Mouse (Mus musculus) thymus, postnatal 25 days (tissue): ENCODE results near the gene Ackr4.

Source experiments
- DNase-seq: peaks from one replicate; pipeline ENCODE4 v3.0.0; 2022

Ackr4 gene

DNA sequence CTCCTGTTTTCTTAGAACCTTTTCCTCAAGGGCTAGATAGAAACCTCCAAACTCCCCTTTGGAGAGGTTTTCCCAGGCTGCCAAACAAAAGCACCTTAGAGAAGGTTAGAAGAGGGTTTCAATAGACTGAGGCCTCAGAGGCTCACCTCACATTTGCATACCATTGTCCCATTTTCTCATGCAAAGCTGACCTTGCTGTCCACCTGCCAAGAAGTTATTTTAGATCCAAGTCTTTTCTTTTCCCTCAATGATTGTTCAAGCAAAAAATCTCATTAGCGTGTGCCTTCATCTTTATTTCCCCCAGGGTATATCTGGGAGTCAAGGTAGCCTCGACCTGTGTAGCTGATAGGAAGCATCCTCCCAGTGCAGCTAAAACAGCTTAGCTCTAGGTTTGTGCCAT, 23.8 kb downstream of the Ackr4 start:
- DNase-seq, result no peak

DNA sequence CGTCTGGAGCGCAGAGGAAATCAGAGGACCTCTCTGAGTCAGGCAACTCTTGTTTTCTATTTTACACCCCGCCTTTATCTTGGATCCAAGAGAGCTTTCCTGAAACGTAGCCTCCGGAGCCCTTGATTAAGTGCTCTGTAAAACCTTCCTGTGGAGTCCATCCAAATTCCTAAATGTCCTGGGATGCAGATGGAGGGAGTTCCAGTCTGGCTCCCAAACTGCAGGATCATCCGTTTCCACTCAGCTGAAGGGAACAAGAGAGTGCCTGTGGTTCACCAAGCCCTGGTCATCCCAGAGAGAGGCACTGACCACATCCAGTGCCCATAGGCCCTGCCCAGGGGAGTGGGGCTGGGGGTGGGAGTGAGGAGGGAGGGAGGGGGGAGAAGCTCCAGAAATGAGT, 24.4 kb downstream of the Ackr4 start:
- DNase-seq, result no peak

DNA sequence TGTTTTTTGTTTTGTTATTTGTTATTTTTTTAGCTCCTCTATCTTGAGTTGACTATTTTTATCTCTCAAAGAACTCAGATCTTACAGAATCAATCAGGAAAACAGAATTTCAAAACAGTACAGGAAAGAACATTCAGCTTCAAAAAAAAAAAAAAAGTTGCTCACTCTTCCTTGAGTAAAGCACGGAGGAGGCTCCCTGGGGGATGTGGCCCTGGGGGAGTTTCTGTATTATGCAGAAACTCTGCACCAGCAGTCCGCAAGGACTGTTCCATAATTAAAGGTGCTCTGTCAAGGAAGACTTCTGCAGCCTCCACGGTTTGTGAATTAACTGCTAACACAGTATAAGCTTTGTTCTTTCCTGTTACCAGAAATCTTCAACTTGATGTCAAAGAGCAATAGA, 25.3 kb downstream of the Ackr4 start:
- DNase-seq, result no peak

DNA sequence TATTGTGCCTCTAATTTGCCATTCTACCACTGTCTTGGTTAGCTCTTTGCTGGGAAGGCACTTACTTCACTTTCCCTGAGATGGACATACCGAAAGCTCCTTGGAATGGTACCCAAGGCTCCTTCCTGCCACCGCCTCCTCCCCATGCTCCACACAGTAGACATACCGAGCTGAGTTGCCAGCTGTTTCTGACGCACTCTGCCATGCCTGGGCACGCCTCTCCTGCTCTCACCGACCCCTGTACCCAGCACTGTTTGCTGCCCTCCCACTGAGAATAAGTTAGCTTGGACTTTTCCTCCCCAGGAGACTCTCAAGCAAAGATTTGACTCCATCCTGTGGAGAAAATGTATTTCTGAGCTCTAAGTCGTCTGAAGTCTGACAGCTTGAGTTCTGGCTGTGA, 25.9 kb downstream of the Ackr4 start:
- DNase-seq, result no peak

DNA sequence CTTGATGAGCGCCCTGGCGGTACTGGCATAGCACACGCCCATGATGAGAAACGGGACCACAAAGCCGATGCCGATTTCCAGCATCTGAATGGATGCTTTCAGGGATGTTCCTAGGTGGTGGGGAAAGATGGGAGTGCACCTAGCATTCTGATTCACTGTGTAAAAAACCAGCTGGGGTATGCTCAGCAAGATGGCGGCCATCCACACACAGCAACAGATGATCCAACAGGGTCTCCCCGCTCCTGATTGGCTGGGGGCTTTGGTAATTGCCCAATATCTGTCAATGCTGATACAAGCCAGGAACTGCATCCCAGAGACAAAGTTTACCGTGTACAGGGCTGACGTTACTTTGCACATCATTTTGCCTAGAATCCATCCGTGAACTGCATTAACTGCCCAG, 27.7 kb downstream of the Ackr4 start:
- peak; percentile 2 for DNase-seq

DNA sequence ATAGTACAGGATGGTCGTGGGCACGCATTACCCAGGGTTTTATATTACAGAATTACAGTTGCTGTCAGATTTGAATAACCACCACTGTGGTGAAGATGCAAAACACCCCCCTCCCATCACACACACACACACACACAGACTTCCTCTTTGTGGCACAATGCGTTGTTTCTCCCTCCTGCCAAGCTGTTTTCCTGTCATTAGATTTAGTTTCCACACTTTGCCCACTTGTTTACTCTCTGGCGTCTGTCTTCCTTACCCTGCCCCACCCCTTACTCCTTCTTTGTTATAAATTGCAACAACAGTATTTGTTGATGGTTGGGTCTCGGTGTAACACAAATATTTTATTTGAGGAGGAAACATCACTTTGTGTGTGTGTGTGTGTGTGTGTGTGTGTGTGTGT, 28.5 kb downstream of the Ackr4 start:
- DNase-seq, result no peak

DNA sequence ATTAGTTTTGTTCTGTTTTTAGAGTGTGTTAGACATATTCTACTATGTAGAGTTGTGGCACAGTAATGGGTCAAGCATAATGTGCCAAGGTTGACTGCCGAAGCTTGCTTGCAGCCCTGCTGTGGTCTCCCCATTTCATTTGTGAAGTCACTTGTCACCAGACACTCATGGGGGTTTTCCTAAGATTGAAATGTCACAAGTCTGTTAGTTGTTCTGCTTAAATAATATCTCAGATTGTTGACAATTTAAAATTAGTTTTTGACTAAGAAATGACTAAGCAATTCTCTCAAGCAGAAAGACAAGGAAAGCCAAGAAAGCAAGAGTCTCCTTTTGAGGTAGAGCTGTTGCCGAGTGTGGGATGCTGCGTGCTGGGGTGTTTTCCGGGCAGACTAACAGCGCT, 33.8 kb downstream of the Ackr4 start:
- no peak for DNase-seq

DNA sequence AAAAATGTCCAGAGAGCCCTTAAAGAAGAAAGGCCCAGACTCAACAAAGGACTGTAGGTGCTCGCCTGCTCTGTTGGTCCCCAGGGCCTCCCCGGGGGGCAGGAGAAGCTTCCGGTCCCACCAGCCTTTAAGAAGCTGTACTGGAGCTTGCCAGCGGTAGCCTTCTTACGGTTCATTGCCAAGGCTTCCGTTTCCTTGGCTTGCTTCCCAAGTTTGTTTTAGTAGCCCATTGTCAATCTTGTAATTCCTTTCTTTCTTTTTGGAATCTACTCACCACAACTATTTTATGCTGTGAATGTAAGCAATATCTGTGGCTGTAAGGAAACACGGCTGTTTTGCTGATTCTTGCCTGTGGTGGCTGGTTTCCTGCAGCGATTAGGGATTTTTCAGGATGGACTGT, 38.2 kb downstream of the Ackr4 start:
- no peak for DNase-seq

DNA sequence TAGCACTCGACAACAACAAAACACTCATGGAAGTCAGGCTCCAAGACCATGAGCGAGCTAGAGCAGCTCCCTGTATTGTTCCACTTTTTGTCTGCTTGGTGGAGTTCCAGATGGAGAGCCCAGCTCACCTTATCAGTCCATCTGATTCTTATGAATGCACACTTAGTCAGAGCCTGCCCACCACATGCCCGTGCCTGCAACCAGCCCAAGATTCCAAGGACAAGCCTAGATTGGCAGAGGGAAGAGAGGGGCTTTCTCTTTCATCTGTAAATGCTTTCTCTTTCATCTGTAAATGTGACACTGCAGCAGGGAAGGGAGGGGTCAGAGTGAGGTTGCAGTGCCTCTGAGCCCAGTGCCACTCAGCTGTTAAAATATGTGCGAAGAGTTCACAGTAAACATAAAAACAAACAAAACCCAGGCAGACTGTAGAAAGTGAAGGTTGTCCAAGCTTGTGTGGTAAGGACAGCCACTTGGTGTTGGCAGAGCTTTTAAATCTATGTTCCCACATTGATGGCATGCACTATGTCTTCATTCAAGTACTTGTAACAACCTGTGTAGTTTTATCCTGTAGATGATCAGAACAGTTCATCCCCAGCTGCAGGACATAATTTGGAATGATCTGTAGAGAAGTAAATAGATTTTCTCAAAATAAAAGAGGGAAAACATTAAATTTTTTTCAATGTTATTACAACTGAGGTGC, 40.9 kb downstream of the Ackr4 start:
- DNase-seq, result no peak

DNA sequence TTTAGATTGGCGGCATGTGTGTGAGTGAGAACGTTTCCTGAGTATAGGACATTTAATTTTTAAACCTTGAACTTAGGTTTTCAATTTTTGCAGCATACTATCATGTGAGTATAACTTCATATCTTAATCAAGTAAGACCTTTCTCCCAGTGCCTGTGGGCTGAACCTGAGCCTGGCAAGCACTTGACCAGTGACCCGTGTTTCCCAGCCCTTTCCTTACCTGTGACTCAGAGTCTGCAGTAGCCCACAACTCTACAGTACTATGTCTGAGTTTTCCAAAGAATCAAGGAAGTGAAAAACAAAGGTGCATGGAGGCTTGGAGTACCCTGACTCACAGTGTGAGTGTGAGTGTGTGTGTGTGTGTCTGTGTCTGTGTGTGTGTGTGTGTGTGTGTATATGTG, 46.7 kb downstream of the Ackr4 start:
- no peak for DNase-seq

DNA sequence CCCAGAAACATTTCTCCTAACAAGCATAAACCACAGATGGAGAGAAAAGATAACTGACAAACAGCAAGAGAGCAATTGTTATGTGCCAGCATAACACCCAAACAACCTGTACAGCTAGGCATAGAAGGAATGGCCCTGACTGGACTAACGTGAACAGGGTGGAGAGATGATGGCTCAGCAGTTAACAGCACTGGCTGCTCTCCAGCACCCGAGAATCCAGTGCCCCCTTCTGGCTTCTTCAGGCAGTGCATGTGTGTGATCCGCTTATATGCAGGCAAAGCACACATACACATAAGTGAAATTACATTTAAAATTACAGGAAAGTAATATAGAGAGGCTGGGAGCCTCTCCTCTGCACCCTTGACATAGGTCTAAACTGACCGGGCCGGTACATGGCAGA, 47.4 kb downstream of the Ackr4 start:
- peak; percentile 55 for DNase-seq

DNA sequence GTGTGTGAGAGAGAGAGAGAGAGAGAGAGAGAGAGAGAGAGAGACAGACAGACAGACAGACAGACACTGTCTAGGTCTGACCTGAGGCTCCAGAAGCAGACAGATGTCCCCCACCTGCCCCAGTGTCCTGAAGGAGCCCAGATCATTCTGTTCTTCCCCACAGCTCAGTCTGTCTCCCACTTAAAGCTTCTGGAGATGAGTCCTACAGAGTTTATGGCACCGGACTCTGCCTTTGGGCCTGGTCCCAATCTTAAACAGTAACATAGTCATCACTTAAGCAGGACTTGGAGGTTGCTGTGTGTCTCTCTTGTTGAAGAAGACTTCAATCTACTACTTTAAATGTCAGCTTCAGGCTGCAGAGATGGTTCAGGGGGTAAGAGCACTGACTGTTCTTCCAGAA, 48.0 kb downstream of the Ackr4 start:
- no peak for DNase-seq

DNA sequence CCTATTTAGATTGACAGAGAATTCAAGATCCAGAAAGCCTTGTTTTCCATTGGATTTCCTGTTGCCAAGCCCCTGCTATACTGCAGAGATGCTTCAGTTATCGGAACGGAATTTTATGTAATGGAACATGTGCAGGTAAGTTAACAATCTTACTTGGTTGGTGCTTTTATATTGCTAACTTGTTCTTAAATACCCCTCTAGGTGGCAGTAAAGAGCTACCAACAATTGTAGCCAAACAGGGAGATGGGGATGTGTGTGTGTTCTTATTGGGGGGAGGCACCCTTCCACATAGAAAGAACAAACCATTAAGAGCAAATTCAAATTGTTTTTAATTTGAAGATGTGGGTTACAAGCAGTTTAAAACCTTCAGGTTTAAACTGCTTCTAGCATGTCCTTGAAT, 50.9 kb downstream of the Ackr4 start:
- DNase-seq, result no peak

DNA sequence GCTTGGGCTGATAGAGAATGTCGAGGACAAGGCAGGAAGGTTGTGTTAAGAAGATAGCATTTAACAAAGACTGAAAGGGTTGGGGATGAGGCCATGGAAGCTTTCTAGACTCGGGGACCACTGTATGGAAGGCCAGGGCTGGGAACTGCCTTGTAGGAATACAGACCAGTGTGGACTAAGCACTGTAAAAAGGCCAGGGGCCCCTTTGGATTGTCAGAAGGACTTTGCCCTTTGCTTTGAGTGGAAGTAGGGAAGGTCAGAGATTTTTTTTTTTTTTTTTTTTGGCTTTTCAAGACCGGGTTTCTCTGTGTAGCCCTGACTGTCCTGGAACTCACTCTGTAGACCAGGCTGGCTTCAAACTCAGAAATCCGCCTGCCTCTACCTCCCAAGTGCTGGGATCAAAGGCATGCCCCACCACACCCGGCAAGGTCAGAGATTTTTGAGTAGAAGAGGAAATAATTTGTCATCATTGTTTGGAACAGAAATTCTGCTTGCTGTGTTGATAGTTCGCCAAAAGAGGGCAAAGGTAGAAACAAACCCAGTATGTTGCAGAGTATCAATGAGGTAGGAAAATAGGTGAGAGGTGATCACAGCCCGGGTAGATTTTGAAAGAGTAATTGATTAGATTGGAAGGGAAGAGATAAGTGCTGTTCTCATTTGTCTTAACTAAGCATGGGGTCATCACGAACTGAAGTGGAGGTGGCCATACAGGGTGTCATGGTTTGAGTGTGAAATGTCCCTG, 55.7 kb downstream of the Ackr4 start:
- no peak for DNase-seq

DNA sequence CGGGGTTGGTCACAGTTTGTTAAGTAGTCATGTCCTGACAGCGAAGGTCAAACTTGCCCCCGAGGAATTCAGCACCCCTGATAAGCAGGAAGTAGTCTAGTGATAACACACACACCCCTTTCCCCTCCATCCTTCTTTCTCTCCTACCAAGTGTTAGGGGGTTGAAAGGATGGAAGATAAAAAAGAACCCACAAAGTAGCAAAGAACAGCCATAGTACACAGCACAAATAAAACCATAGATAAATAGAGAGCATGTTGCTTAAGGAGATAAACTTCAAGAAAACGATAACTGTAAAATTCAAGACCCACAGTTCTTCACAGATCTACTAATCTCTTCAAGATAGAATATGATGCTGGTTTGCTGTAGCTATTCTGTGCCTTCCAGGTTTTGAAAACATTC, 56.5 kb downstream of the Ackr4 start:
- DNase-seq, result no peak

DNA sequence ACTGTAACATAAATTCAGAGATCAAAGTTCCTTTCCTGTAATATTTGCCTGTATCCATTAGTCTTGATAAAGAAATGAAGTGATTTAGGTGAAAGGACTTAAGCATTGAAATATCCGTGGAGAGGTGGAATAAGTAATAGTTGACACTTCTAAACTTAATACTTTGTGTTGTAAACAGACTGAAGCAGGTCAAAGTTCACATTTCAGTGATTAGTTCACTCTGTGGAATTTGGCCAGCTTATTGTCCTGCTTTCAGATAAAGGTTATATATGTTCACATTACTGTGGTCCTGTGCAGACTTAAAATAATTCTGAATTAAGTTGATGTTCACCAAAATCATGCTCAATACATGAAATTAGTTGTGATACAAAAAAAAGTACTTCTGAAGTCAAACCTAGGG, 62.2 kb downstream of the Ackr4 start:
- DNase-seq, result no peak

DNA sequence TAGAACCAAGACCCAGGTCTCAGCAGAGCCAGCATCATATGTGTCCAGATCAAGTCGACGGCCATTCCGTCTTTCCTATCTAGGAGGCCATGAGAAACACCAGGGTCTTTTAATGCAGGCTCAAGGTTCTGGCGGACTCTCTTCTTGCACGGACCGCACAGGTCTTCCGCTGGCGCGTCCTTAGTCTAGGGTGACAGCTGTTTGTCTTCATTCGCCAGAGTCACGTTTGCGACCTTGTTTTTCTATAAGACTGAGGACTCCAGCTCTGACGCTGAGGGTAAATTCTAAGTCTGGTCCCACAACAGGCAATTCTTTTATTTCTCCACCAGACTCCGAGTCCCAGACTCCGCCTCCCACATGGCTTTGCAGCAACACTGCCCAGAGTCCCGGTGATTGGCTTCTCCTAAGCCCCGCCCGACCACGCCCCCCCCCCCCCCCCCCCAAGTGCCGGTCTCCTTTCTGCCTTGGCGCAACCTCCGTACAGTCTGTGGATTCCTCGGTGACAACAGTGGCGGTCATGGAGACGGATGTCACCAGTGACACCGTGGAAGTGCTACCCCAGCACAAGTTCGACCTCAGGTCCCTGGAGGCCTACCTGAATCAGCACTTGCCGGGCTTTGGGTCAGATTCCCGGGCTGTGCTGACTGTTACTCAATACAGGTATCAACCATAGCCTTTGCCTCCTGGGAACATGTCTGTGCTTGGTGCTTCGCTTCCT, 63.3 kb downstream of the Ackr4 start, which contains the start of gene Acad11:
Acad11 (plus strand) TSS at position 134 of the 718 bp plus-strand sequence.
- DNase-seq, result peak; percentile 88

DNA sequence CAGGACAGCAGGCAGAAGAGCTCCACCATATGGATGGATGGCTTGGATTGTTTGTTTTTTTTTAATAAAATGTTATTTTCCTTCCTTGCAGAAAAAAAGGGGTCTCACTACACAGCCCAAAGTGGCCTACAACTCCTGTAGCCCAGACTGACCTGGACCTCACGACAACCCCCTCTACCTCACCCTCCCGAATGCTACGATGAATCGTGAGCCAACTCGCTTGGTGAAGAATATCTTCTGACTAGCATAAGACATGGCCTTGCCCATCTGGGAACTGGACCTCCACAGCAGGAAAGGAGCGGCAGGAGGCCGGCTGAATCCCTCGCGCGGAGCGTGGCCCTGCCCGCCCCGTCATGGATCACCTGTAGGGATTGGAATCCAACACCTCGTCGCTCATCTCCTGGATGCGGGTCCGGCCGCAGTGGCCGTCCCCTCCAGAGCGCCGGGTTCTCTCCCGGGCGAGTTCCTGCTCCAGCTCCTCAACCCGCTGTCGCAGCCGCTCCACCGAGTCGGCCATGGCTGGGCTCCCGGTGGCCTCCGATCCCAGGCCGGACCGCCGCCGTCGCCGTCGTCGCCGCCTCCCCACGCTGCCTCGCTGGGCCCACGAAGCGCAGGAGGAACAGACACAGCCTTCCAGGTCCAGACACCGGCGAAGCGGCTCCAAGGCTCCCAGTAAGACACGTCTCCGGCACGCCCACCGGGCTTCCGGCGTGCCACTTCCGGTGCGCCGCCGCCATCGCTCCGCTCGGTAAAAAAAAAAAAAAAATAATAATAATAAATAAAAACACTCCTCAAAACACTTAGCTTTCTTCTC, 64.1 kb downstream of the Ackr4 start, which contains the start of gene Uba5:
Uba5 (minus strand) TSS at position 705 of the 814 bp plus-strand sequence.
- DNase-seq, result peak; percentile 4

DNA sequence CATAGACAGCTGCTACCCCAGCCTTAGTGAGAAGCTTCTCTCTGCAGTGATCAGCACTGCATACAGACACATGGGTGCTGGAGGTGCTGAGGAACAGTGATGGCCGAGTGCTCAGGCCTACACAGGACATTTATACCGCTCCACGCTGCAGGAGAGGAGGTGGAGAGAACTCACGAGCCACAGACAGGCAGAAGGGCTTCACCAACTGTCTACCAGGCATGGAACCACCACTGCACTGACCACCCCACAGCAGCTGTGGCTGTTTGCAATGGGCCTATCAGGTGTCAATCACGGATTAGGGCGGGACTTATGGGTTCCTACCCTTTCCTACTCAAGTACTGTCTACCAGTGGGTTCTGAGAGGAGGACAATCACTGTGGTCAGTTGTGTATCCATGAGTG, 75.7 kb downstream of the Ackr4 start:
- DNase-seq, result no peak

DNA sequence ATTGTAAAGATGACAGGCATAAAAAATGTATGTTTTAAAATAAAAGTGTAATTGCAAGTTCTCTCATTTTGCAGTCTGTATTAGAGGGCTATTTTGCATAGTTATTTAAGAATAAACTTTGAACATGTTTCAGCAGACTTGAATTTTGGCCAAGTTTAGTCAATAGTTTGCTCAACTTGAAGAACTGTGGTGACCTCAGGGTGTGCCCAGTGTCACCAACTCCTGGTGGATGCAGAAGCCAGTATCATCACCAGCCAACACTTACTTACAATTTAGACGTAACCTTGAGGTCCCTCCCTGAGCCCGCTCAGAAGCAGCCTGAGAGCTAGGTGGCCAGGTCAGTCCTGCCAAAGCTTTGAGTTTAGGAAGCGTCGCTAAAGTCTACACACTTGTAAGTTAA, 83.1 kb downstream of the Ackr4 start:
- DNase-seq, result no peak

DNA sequence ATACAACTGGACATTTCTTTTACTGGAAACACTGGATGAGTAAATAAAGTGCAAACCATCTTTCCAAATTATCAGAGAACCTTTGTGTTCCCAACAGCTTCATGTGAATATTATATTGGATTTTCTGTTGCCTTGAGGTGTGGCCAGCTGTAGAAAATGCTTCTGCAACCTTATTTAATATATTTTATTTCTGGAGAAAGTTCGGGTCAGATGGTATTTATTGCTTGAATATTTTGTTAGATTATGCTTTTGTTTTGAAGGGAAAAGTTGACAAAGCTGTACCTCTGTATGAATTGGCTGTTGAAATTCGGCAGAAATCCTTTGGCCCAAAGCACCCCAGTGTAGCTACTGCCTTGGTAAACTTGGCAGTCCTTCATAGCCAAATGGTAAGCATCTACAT, 86.4 kb downstream of the Ackr4 start, which contains the start of gene Gm28305:
Gm28305 (plus strand) TSS at position 301 of the 400 bp plus-strand sequence.
- no peak for DNase-seq

DNA sequence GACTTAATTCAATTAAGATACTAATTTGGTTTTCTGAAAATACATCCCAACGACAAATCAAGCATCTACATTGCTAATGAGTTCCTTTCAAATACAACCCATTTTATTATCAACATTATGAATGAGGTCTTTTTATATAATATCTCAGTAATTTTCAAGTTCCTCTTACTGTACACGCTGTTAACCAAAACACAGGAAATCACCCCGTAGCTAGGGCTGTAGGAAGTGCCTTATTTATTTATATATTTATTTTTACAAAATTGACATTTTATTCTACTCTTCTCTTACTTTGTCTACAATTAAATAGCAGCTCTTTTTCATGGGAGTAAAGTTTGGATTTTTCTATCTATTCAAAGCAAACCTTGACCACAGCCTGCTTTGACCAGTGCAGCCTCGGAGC, 87.0 kb downstream of the Ackr4 start:
- DNase-seq, result no peak
